Mouse (Mus musculus) hindbrain, embryonic 16.5 days (tissue): ENCODE measurements at regions not wholly inside any gene's neighbourhood (a gene's known extent, or its start where the extent isn't known, plus 50 kb on each side); places are given as distances from the start of the nearest gene placed in this dataset.

ENCODE experiments used
- ATAC-seq: fragments of 200-750 bp; cut with Nextera tagmentation; 2 replicates; pipeline ENCODE4 v1.8.0; 2017; ENCODE audit warnings: moderate TSS enrichment, moderate library complexity
- H3K27ac ChIP-seq: fragments of 300-500 bp; sonication (generic); 2 replicates; pipeline ENCODE4 v1.5.1; 2014; ENCODE audit warnings: low read depth, mild to moderate bottlenecking, control low read depth, low read length, moderate library complexity
- H3K27me3 ChIP-seq: fragments of 300-500 bp; sonication (generic); replicated peaks from 2 replicates; pipeline ENCODE4 v1.6.1; 2014; ENCODE audit warnings: low read length; ENCODE audit not compliant: control insufficient read depth, insufficient read depth
- H3K36me3 ChIP-seq: fragments of 300-500 bp; sonication (generic); 2 replicates; pipeline ENCODE4 v1.6.1; 2014; ENCODE audit warnings: mild to moderate bottlenecking, low read length, moderate library complexity, mixed read lengths; ENCODE audit not compliant: control insufficient read depth, insufficient read depth
- H3K4me1 ChIP-seq: fragments of 300-500 bp; sonication (generic); 2 replicates; pipeline ENCODE4 v1.6.1; 2014; ENCODE audit warnings: low read depth, low read length; ENCODE audit not compliant: control insufficient read depth, insufficient read depth
- H3K4me2 ChIP-seq: fragments of 300-500 bp; sonication (generic); 2 replicates; pipeline ENCODE4 v1.6.1; 2014; ENCODE audit warnings: mild to moderate bottlenecking, low read length, control low read depth, moderate library complexity
- H3K4me3 ChIP-seq: fragments of 300-500 bp; sonication (generic); 2 replicates; pipeline ENCODE4 v1.5.1; 2014; ENCODE audit warnings: mild to moderate bottlenecking, low read length, control low read depth, moderate library complexity
- H3K9ac ChIP-seq: fragments of 300-500 bp; sonication (generic); 2 replicates; pipeline ENCODE4 v1.6.1; 2014; ENCODE audit warnings: low read depth, mild to moderate bottlenecking, control low read depth, low read length, moderate library complexity
- H3K9me3 ChIP-seq: fragments of 300-500 bp; sonication (generic); 2 replicates; pipeline ENCODE4 v1.6.1; 2014; ENCODE audit warnings: mild to moderate bottlenecking, low read length, moderate library complexity; ENCODE audit not compliant: control insufficient read depth
- WGBS: fragments of 180-500 bp; shearing (Covaris S2); extraction: QIAGEN DNeasy Blood & Tissue Kit; methylation state at CpG from one replicate; pipeline ENCODE4 v1.1.7; 2014; 5-methylcytosine and 5-hydroxymethylcytosine counted together

GRCm38 (mm10) chr10:83857794-83858442 lies 135.3 kb downstream of the 1500009L16Rik start:
- H3K4me3 ChIP-seq, result no peak overlapping the region
- H3K27ac ChIP-seq, result no peak overlapping the region
- H3K27me3 ChIP-seq, result no peaks in the 10 kb centered on the region
- 82% methylated on average over 14 of the region's 14 CpGs for WGBS
- no peaks in the 10 kb centered on the region for H3K9me3 ChIP-seq
- no peak overlapping the region for H3K9ac ChIP-seq
- no peaks in the 10 kb centered on the region for H3K4me1 ChIP-seq
- H3K4me2 ChIP-seq, result no peak overlapping the region
- ATAC-seq, result no peak
- H3K36me3 ChIP-seq, result no peaks in the 10 kb centered on the region

GRCm38 (mm10) chr10:83858689-83859088 lies 136.0 kb downstream of the 1500009L16Rik start:
- H3K4me3 ChIP-seq, result no peak overlapping the region
- H3K4me2 ChIP-seq, result no peak overlapping the region
- H3K27me3 ChIP-seq, result no peaks in the 10 kb centered on the region
- ATAC-seq, result no peak
- H3K9me3 ChIP-seq, result no peaks in the 10 kb centered on the region
- no peak overlapping the region for H3K27ac ChIP-seq
- no peak overlapping the region for H3K9ac ChIP-seq
- no peaks in the 10 kb centered on the region for H3K36me3 ChIP-seq
- 59% methylated on average over 6 of the region's 6 CpGs for WGBS
- H3K4me1 ChIP-seq, result no peaks in the 10 kb centered on the region

GRCm38 (mm10) chr10:83859633-83860032 lies 137.0 kb downstream of the 1500009L16Rik start:
- H3K9ac ChIP-seq, result no peak overlapping the region
- no peak overlapping the region for H3K4me2 ChIP-seq
- no peak overlapping the region for H3K4me3 ChIP-seq
- no peak overlapping the region for H3K27ac ChIP-seq
- H3K27me3 ChIP-seq, result no peaks in the 10 kb centered on the region
- no peak for ATAC-seq
- WGBS, result 83% methylated on average over 4 of the region's 4 CpGs
- no peaks in the 10 kb centered on the region for H3K36me3 ChIP-seq
- no peaks in the 10 kb centered on the region for H3K9me3 ChIP-seq
- H3K4me1 ChIP-seq, result no peaks in the 10 kb centered on the region

- Histone ChIP-seq H3K9me3 (no peaks in the 10 kb centered on the region), H3K4me3 (no peak overlapping the region), H3K27ac (no peak overlapping the region), H3K4me1 (no peaks in the 10 kb centered on the region), H3K4me2 (no peak overlapping the region), H3K36me3 (no peaks in the 10 kb centered on the region), H3K9ac (no peak overlapping the region), H3K27me3 (no peaks in the 10 kb centered on the region)
- ATAC-seq, result peak; percentile 92
- WGBS, result 25% methylated on average over 5 of the region's 5 CpGs
These were observed 139.0 kb downstream of the 1500009L16Rik start for GRCm38 (mm10) chr10:83861574-83862190.

- ATAC-seq, result no peak
- H3K36me3 ChIP-seq, result no peaks in the 10 kb centered on the region
- H3K27ac ChIP-seq, result no peak overlapping the region
- no peaks in the 10 kb centered on the region for H3K27me3 ChIP-seq
- no peak overlapping the region for H3K9ac ChIP-seq
- no peaks in the 10 kb centered on the region for H3K4me1 ChIP-seq
- WGBS, result 78% methylated on average over 8 of the region's 8 CpGs
- no peak overlapping the region for H3K4me3 ChIP-seq
- H3K4me2 ChIP-seq, result no peak overlapping the region
- no peaks in the 10 kb centered on the region for H3K9me3 ChIP-seq
These were observed 141.9 kb downstream of the 1500009L16Rik start for GRCm38 (mm10) chr10:83864591-83864990.

- no peak overlapping the region for H3K4me2 ChIP-seq
- no peak overlapping the region for H3K9ac ChIP-seq
- H3K4me1 ChIP-seq, result no peaks in the 10 kb centered on the region
- no peaks in the 10 kb centered on the region for H3K36me3 ChIP-seq
- WGBS, result 38% methylated on average over 5 of the region's 5 CpGs
- H3K27ac ChIP-seq, result no peak overlapping the region
- H3K9me3 ChIP-seq, result no peaks in the 10 kb centered on the region
- peak; percentile 73; the same call in 1 of the 2 replicates for ATAC-seq
- no peaks in the 10 kb centered on the region for H3K27me3 ChIP-seq
- no peak overlapping the region for H3K4me3 ChIP-seq
These were observed 143.3 kb downstream of the 1500009L16Rik start for GRCm38 (mm10) chr10:83865929-83866328.

DNA sequence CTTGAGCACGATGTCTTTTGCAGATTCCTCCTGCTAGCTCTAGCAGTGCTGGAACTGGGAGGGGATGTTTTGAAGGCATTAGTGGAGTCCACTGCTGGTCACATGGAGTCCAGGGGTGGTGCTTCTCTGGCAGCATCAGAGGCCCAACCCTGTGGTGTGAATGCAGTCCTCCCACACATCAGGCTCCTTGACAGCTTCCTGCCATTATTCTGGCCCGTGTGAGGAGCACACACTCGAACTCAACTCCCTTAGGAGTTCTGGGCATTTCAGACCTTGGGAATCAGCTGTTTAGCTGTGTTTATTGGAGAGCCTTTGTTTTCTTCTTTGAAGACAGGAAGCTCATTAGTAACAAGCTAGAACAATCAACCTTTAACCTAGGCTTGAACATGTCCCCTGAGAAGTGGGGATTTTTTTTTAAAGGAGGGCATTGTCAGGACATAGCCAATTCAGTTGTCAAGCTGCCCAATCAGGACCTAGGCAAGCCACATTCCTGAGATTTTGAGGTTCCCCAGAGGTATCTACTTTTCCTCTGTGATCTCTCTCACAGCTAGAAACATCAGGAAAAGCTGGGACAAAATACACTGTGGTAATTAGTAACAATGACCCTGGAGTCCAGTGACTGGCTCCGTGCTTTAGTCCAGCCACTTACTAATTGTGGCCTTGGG lies 149.2 kb downstream of the 1500009L16Rik start:
- H3K9me3 ChIP-seq, result no peaks in the 10 kb centered on the region
- H3K4me2 ChIP-seq, result no peak overlapping the region
- ATAC-seq, result no peak
- 52% methylated on average over 4 of the region's 4 CpGs for WGBS
- no peaks in the 10 kb centered on the region for H3K4me1 ChIP-seq
- H3K27me3 ChIP-seq, result no peaks in the 10 kb centered on the region
- H3K27ac ChIP-seq, result no peak overlapping the region
- no peaks in the 10 kb centered on the region for H3K36me3 ChIP-seq
- no peak overlapping the region for H3K4me3 ChIP-seq
- H3K9ac ChIP-seq, result no peak overlapping the region

DNA sequence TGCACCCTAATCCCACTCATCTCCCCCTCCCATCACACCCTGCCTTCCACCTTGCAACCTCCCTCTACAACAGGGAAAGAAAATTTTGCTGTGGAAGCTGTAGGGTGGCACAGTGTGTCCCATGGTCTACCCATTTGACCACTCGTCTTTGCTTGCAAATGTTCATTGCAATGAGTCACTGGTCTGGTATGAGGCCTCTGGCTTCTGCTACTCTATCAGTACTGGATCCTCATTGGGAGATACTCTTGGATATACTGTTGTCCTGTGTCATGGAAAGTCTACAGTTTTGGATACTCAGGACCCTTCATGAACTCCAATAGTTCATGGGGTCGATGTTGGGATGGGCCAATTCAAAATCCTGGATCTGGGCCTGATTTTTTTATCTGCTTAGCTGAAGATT lies 156.1 kb downstream of the 1500009L16Rik start:
- 92% methylated on average over 2 of the region's 2 CpGs for WGBS
- no peak for ATAC-seq
- no peak overlapping the region for H3K4me2 ChIP-seq
- no peaks in the 10 kb centered on the region for H3K4me1 ChIP-seq
- no peak overlapping the region for H3K4me3 ChIP-seq
- no peaks in the 10 kb centered on the region for H3K9me3 ChIP-seq
- H3K27ac ChIP-seq, result no peak overlapping the region
- no peaks in the 10 kb centered on the region for H3K36me3 ChIP-seq
- H3K9ac ChIP-seq, result no peak overlapping the region
- H3K27me3 ChIP-seq, result no peaks in the 10 kb centered on the region

DNA sequence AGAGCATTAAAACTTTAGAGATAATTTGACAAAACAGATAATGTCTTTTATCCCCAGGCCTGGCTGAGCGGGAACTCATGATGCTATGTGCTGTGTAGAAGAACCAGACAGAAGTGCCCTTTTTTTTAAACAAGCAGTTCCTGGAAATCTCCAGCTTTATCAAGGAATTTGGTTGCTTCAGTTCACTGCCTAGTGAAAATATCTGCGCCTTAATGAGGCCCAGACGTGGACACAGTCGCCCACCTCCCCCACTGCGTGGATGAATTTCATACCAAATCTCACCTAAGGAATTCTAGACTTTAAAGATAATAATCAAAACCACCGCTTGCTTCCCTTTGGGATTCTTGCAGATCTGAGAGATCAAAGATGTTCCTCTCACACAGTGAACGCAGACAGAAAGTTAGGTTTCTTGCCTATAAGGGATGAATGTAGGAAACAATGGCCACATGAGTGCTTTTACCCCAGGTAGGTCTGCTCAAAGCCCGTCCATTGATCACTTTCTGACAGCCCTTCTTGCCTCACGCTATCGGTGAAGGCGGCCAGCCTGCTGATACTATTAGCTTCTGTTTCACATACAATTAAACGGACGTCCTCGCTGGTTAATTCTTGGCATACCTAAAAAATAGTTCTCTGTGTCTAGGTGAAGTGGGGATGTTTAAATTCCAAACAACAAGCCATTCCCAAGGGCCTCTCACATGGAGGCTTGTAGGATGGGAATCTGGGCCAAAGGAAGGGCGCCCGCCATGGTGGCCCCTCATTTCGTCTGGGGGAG lies 159.6 kb downstream of the 1500009L16Rik start:
- no peak overlapping the region for H3K9ac ChIP-seq
- 71% methylated on average over 17 of the region's 17 CpGs for WGBS
- H3K4me3 ChIP-seq, result no peak overlapping the region

More for the DNA sequence above, 159.6 kb downstream of the 1500009L16Rik start:
- no peak overlapping the region for H3K4me2 ChIP-seq
- no peaks in the 10 kb centered on the region for H3K36me3 ChIP-seq
- H3K9me3 ChIP-seq, result no peaks in the 10 kb centered on the region
- no peaks in the 10 kb centered on the region for H3K4me1 ChIP-seq
- no peaks in the 10 kb centered on the region for H3K27me3 ChIP-seq
- H3K27ac ChIP-seq, result no peak overlapping the region
- no peak for ATAC-seq
